In the genomic region with DNA sequence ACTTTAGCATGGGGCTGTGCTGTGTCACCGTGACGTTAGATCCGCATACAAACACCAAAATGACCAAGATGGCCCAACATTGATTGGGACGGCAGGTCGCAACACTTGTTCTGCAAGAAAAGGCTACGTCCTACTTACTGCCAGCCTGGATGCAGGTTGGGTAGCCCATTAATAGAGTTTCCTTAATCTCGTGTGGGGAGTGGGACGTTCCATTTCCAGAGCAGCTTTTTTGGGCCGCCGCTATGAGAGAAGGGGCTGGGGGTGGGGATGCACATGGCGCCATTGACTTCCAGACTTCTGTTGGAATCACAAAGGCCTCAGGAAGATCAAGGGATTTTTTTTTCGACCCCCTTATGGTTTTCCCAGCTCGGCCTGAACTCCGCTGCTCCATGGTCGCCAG, we compare ENCODE assay signal across 10 mouse cellular contexts. TPM values are rescaled to one million over a fixed set of nuclear protein-coding genes. Genes with fewer than 3 reads are reported as not detected.
DNase-seq lines count a peak whose midpoint lies in the region; ATAC-seq lines count a peak whose summit lies in the region.
"Had no signal": no experiment of that assay in that cellular context is flagged by ENCODE, and none has a peak within 500 bp of the region (broad histone marks: within the 10 kb centered on the region; RNA-seq: fewer than 3 reads in every experiment).

No protein-coding gene starts in this region.

- H3K9me3 ChIP-seq in heart, embryonic 11.5 days (replicated peaks; ENCODE audit: control insufficient read depth, low read length) = no peaks in the 10 kb centered on the region
- no peaks in the 10 kb centered on the region for H3K9me3 ChIP-seq in intestine, embryonic 14.5 days (ENCODE audit: control insufficient read depth, low read length)
- H3K9me3 ChIP-seq in midbrain, embryonic 16.5 days (replicated peaks; ENCODE audit: control insufficient read depth, low read length, poor library complexity, severe bottlenecking) = no peaks in the 10 kb centered on the region

- H3K9ac ChIP-seq in heart, embryonic 11.5 days (ENCODE audit: low read depth, low read length) = peak overlapping the region; percentile 68
- H3K9ac ChIP-seq in intestine, embryonic 14.5 days (ENCODE audit: low read length) = no peak overlapping the region
- H3K9ac ChIP-seq in midbrain, embryonic 16.5 days (ENCODE audit: low read depth, low read length) = 0 out of 2 replicates have a peak overlapping the region, but pooled peaks have one; percentile 6

- H3K27ac ChIP-seq in heart, embryonic 11.5 days (ENCODE audit: low read depth, low read length) = no peak overlapping the region
- no peak overlapping the region for H3K27ac ChIP-seq in brown adipose tissue, adult 24 weeks (replicated peaks; ENCODE audit: low read depth, low read length)
- H3K27ac ChIP-seq in intestine, embryonic 14.5 days (ENCODE audit: low read depth) = no peak overlapping the region
- H3K27ac ChIP-seq in midbrain, embryonic 16.5 days (ENCODE audit: low read length) = no peak overlapping the region

- peak overlapping the region; percentile 57 for H3K4me3 ChIP-seq in heart, embryonic 11.5 days (ENCODE audit: low read depth, low read length)
- 0 out of 2 replicates have a peak overlapping the region, but pooled peaks have one; percentile 63 for H3K4me3 ChIP-seq in brown adipose tissue, adult 24 weeks (ENCODE audit: insufficient read depth, low read depth, low read length)
- peak overlapping the region; percentile 82 for H3K4me3 ChIP-seq in intestine, embryonic 14.5 days (ENCODE audit: low read depth, low read length)
- peak overlapping the region; percentile 74 for H3K4me3 ChIP-seq in midbrain, embryonic 16.5 days (ENCODE audit: low read depth, low read length)

- H3K36me3 ChIP-seq in heart, embryonic 11.5 days (ENCODE audit: control insufficient read depth, insufficient read depth, low read length) = peaks cover 3% of the 10 kb centered on the region; the same call in 1 of the 2 replicates
- peaks cover 3% of the 10 kb centered on the region; the same call in 1 of the 2 replicates for H3K36me3 ChIP-seq in intestine, embryonic 14.5 days (ENCODE audit: control insufficient read depth, insufficient read depth, low read length)
- no peaks in the 10 kb centered on the region for H3K36me3 ChIP-seq in midbrain, embryonic 16.5 days (ENCODE audit: control insufficient read depth, insufficient read depth, low read length)

- H3K27me3 ChIP-seq in heart, embryonic 11.5 days (ENCODE audit: control insufficient read depth, insufficient read depth, low read length) = peaks cover 21% of the 10 kb centered on the region
- H3K27me3 ChIP-seq in intestine, embryonic 14.5 days (replicated peaks; ENCODE audit: control insufficient read depth, insufficient read depth, low read length) = peaks cover 18% of the 10 kb centered on the region; the same call in 1 of the 2 replicates
- peaks cover 20% of the 10 kb centered on the region for H3K27me3 ChIP-seq in midbrain, embryonic 16.5 days (ENCODE audit: control insufficient read depth, insufficient read depth, low read depth, low read length)
- H3K27me3 ChIP-seq: CH12.LX had no signal

- peak overlapping the region; percentile 99 for H3K4me2 ChIP-seq in heart, embryonic 11.5 days
- peak overlapping the region; percentile 98 for H3K4me2 ChIP-seq in intestine, embryonic 14.5 days (ENCODE audit: low read length)
- peak overlapping the region; percentile 99 for H3K4me2 ChIP-seq in midbrain, embryonic 16.5 days (ENCODE audit: low read length)

- H3K4me1 ChIP-seq in heart, embryonic 11.5 days (ENCODE audit: control insufficient read depth, insufficient read depth, low read length) = peaks cover 21% of the 10 kb centered on the region
- H3K4me1 ChIP-seq in brown adipose tissue, adult 24 weeks (ENCODE audit: control insufficient read depth, insufficient read depth, insufficient read length, low read length) = peaks cover 10% of the 10 kb centered on the region; the same call in 1 of the 2 replicates
- peaks cover 33% of the 10 kb centered on the region for H3K4me1 ChIP-seq in intestine, embryonic 14.5 days (replicated peaks; ENCODE audit: control insufficient read depth, insufficient read depth, low read length)
- peaks cover 40% of the 10 kb centered on the region for H3K4me1 ChIP-seq in midbrain, embryonic 16.5 days (ENCODE audit: control insufficient read depth, insufficient read depth, low read length)

- no peak for DNase-seq in heart, postnatal 4 days
- DNase-seq in intestine, embryonic 14.5 days (ENCODE audit: low spot score) = no peak
- DNase-seq in adrenal gland, postnatal 4 days (ENCODE audit: low spot score in 2 of 2) = no peak
- DNase-seq in frontal cortex, postnatal 36 days (ENCODE audit: low spot score in 2 of 2) = no peak
- DNase-seq in adrenal gland, postnatal 14 days = no peak
- DNase-seq: cerebellum, adult 9-10 months had no signal

- ATAC-seq in heart, embryonic 11.5 days (replicated peaks; ENCODE audit: insufficient number of reproducible peaks, low FRiP score, low TSS enrichment) = no peak
- no peak for ATAC-seq in intestine, embryonic 14.5 days (replicated peaks; ENCODE audit: low FRiP score, low TSS enrichment, low read depth)
- ATAC-seq in midbrain, embryonic 16.5 days = no peak

- WGBS in heart, embryonic 11.5 days (ENCODE audit: insufficient replicate concordance) = 3% methylated on average over 15 of the region's 15 CpGs
- 17% methylated on average over 15 of the region's 15 CpGs for WGBS in intestine, embryonic 14.5 days
- WGBS in midbrain, embryonic 16.5 days = 2% methylated on average over 15 of the region's 15 CpGs

RNA-seq across cellular contexts. Expression of a gene that starts 1.1 kb away (rescaled TPM):
- 11.3 and 15.2 TPM in 2 replicates for polyA plus RNA-seq in heart, embryonic 11.5 days (2014; fragmentation: Nextera tagmentation; extraction: Ambion mirVana)
- total RNA-seq in heart, postnatal 4 days (2021) = 10 to 100 TPM; 28.2 to 29.9 TPM
- 1.1 and 2.9 TPM in 2 replicates for polyA plus RNA-seq in brown adipose tissue, adult 24 weeks (2012; ENCODE audit: insufficient read depth, insufficient read length, missing spikeins)
- polyA plus RNA-seq in intestine, embryonic 14.5 days (2014; fragmentation: Nextera tagmentation; extraction: Ambion mirVana) = 14.1 and 14.9 TPM in 2 replicates
- 7.4 and 9.4 TPM in 2 replicates for polyA plus RNA-seq in midbrain, embryonic 16.5 days (2015; fragmentation: Nextera tagmentation; extraction: Ambion mirVana)
- total RNA-seq in adrenal gland, postnatal 4 days (2021) = 10 to 100 TPM; 37.2 to 37.7 TPM
- total RNA-seq in adrenal gland, postnatal 14 days (2021) = 27.0 and 34.8 TPM in 2 replicates
